In the genomic region with DNA sequence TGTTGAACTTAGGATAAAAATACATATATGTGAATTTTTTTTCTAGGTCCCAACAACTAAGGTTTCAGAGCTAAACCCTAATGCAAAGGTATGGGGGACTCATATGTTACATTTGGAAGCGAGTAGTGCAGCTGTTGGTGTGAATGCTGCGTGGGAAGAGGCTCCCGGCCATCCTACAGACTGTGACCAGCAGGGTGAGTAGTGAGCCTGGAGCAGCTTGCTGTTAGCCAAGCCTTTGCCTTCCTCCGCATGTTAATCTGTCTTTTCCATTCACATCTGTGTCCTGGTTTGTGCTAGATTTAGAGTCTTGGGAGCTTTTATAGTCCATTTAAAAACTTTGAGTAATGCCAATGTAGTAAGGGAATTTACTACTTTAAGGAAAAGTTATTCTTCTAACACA, we compare ENCODE assay signal across 11 mouse cellular contexts. TPM values are rescaled to one million over a fixed set of nuclear protein-coding genes. Genes with fewer than 3 reads are reported as not detected.
DNase-seq lines count a peak whose midpoint lies in the region; ATAC-seq and TF ChIP-seq lines count a peak whose summit lies in the region.
"Had no signal": no experiment of that assay in that cellular context is flagged by ENCODE, and none has a peak within 500 bp of the region (broad histone marks: within the 10 kb centered on the region; RNA-seq: fewer than 3 reads in every experiment).

No protein-coding gene starts in this region.

- no peak for ATAC-seq in hindbrain, postnatal 0 days
- ATAC-seq in hindbrain, embryonic 13.5 days (ENCODE audit: low FRiP score): no peak

- 62% methylated on average over 4 of the region's 4 CpGs for WGBS in hindbrain, postnatal 0 days
- 71% methylated on average over 4 of the region's 4 CpGs for WGBS in hindbrain, embryonic 13.5 days

- no peaks in the 10 kb centered on the region for H3K9me3 ChIP-seq in hindbrain, postnatal 0 days (ENCODE audit: low read length)
- no peaks in the 10 kb centered on the region for H3K9me3 ChIP-seq in hindbrain, embryonic 13.5 days
- H3K9me3 ChIP-seq: embryonic facial prominence, embryonic 13.5 days; limb, embryonic 12.5 days had no signal

- H3K9ac ChIP-seq in hindbrain, postnatal 0 days (replicated peaks; ENCODE audit: low read length): no peak overlapping the region
- no peak overlapping the region for H3K9ac ChIP-seq in hindbrain, embryonic 13.5 days
- H3K9ac ChIP-seq: embryonic facial prominence, embryonic 13.5 days; limb, embryonic 12.5 days had no signal

- no peak overlapping the region for H3K4me3 ChIP-seq in hindbrain, postnatal 0 days (ENCODE audit: low read length)
- H3K4me3 ChIP-seq in hindbrain, embryonic 13.5 days: no peak overlapping the region
- H3K4me3 ChIP-seq: embryonic facial prominence, embryonic 13.5 days; limb, embryonic 12.5 days had no signal

- intact Hi-C loops in left cerebral cortex, postnatal 25 days (cut with DNase I): no loop called here
- intact Hi-C loops in gastrocnemius, postnatal 14 days (cut with DNase I; ENCODE audit: low total_unique reads): no loop called here

- no peaks in the 10 kb centered on the region for H3K4me1 ChIP-seq in hindbrain, postnatal 0 days (ENCODE audit: insufficient read depth, low read length)
- no peaks in the 10 kb centered on the region for H3K4me1 ChIP-seq in hindbrain, embryonic 13.5 days (replicated peaks)
- H3K4me1 ChIP-seq: embryonic facial prominence, embryonic 13.5 days; limb, embryonic 12.5 days had no signal

- H3K27ac ChIP-seq in hindbrain, postnatal 0 days: no peak overlapping the region
- no peak overlapping the region for H3K27ac ChIP-seq in hindbrain, embryonic 13.5 days
- H3K27ac ChIP-seq: embryonic facial prominence, embryonic 13.5 days; limb, embryonic 12.5 days had no signal

- peak; percentile 56 for TF ChIP-seq CTCF in hindbrain, postnatal 0 days (IDR thresholded peaks at IDR 0.05; ENCODE audit: low read depth)

- no peaks in the 10 kb centered on the region for H3K27me3 ChIP-seq in hindbrain, postnatal 0 days (ENCODE audit: insufficient read depth, low read length)
- no peaks in the 10 kb centered on the region for H3K27me3 ChIP-seq in hindbrain, embryonic 13.5 days
- H3K27me3 ChIP-seq: embryonic facial prominence, embryonic 13.5 days; limb, embryonic 12.5 days had no signal

- peak; percentile 34 for DNase-seq in hindbrain, postnatal 0 days (ENCODE audit: low spot score)
- DNase-seq in 416B (ENCODE audit: low read depth): peak; percentile 51
- DNase-seq in ZHBTc4 (ENCODE audit: low read depth, low spot score): peak; percentile 59
- DNase-seq in left cerebral cortex, postnatal 25 days (ENCODE audit: low spot score in 2 of 2): peak; percentile 45 to 85
- no peak for DNase-seq in spleen, adult 18-20 months
- no peak for DNase-seq in cerebellum, adult 9-11 months
- DNase-seq in gastrocnemius, postnatal 14 days: no peak
- DNase-seq: thymus, postnatal 25 days had no signal

- H3K36me3 ChIP-seq in hindbrain, postnatal 0 days (ENCODE audit: insufficient read depth, low read length): peaks cover 11% of the 10 kb centered on the region; the same call in 1 of the 2 replicates
- H3K36me3 ChIP-seq in hindbrain, embryonic 13.5 days: peaks cover 45% of the 10 kb centered on the region

- no peak overlapping the region for H3K4me2 ChIP-seq in hindbrain, postnatal 0 days (ENCODE audit: low read depth, low read length)
- H3K4me2 ChIP-seq in hindbrain, embryonic 13.5 days: no peak overlapping the region
- H3K4me2 ChIP-seq: embryonic facial prominence, embryonic 13.5 days; limb, embryonic 12.5 days had no signal

RNA-seq across cellular contexts. Expression of a gene that starts 43.1 kb away (rescaled TPM):
- total RNA-seq in hindbrain, postnatal 0 days (2014; rRNA removed): 57.8 and 64.1 TPM in 2 replicates
- 32.2 and 32.6 TPM in 2 replicates for polyA plus RNA-seq in hindbrain, postnatal 0 days (2015; fragmentation: Nextera tagmentation; extraction: Ambion mirVana)
- 33.4 and 33.6 TPM in 2 replicates for polyA plus RNA-seq in hindbrain, embryonic 13.5 days (2015; fragmentation: Nextera tagmentation; extraction: Ambion mirVana)
- 10 to 100 TPM; 74.6 to 77.8 TPM for total RNA-seq in left cerebral cortex, postnatal 25 days (2021)
- 10 to 100 TPM; 58.9 to 63.9 TPM for total RNA-seq in gastrocnemius, postnatal 14 days (2021)

Comparison
In these comparisons a context has a peak if more than half of its experiments do, and no peak if none do; other contexts are left out.
1. DNase-seq: peak in hindbrain, postnatal 0 days (single experiment), 416B (single experiment), ZHBTc4 (single experiment) and left cerebral cortex, postnatal 25 days (2 of 2); none in spleen, adult 18-20 months (0 of 2), cerebellum, adult 9-11 months (single experiment) and gastrocnemius, postnatal 14 days (single experiment).